Mouse (Mus musculus): ENCODE results near the gene Fbxo36. TPM values are rescaled to one million over a fixed set of nuclear protein-coding genes. Genes with fewer than 3 reads are reported as not detected.

The Fbxo36 gene
- total RNA-seq, 2 experiments from 2014 or later: 12.3 to 16.5 TPM

- no peak for DNase-seq
These were observed 16.1 kb downstream of the Fbxo36 start for GRCm38 (mm10) chr1:84855756-84856155.

DNA sequence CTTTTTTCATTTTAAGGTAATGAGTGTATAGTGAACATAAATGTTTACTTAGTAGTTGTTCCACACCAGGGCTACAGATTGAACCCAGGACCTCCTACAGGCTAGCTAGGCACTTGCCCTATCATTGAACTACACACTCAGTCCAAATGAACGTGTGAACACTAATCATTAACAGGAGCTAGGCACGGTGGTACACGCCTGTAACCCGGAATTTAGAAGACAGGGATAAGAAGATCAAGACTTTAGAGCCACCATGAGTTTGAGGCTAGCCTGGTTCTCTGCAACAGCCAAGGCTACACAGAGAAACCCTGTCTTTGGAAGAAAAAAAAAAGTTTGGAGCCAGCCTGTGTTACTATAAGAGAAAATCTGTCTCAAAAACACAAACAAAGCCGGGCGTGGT is 20.0 kb downstream of the Fbxo36 start:
- DNase-seq: no peak

GRCm38 (mm10) chr1:84860360-84861254 is 21.0 kb downstream of the Fbxo36 start:
- no peak for DNase-seq

DNA sequence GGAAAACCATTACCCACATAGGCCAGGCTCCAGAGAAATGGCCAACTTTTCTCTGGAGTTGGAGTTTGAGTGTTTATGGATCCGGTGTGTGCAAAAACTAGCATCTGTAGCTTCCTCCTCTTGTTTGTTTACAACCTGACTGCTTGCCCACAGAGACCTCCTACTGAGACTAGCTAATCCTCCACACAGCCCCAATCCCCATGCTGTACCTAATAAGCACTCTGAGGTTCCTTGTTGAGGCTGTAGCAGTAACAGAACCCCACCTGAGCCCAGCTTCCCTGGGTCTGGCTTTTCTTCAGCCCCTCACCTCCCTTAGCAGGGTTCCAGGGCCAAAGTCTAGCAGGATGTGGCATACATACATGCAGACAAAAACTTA is 21.6 kb downstream of the Fbxo36 start:
- DNase-seq: no peak

DNA sequence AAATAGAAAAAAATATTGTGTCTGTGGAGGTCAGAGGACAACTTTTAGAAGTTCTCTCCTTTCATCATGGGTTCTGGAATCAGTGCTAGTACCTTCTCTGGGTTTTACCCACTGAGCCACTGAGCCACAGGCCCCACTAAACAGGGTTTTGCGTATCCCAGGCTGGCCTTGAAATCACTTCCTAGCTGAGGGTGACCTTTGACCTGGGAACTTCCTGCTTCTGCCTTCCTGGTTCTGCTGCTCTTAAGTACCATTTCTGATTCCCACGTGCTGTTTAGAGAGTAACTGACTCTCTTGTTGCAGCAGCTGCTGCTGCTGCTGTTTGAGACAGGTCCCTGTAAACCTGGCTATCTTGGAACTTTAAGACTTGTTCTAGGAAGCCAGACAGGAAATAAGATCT is 25.0 kb downstream of the Fbxo36 start:
- DNase-seq: no peak

DNA sequence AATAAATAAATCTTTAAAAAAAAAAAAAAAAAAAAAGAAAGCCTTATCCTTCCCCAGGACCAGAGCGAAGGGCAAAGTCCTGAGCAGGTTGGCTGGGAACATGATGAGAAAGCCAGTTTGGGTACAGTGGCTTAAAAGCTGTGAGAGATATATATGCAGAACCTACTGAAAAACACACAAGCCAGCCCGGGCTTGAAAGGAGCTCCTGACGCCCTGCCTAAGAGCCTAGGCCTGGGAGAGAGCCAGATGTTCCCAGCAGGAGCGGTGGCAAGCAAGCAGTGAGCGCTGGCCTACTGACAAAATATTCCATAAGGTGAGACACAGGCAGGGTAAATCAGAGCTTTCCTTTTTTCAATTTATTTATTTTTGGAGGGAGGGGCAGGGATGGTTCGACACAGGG is 26.6 kb downstream of the Fbxo36 start:
- no peak for DNase-seq

GRCm38 (mm10) chr1:84866706-84867230 is 27.1 kb downstream of the Fbxo36 start:
- no peak for DNase-seq

DNA sequence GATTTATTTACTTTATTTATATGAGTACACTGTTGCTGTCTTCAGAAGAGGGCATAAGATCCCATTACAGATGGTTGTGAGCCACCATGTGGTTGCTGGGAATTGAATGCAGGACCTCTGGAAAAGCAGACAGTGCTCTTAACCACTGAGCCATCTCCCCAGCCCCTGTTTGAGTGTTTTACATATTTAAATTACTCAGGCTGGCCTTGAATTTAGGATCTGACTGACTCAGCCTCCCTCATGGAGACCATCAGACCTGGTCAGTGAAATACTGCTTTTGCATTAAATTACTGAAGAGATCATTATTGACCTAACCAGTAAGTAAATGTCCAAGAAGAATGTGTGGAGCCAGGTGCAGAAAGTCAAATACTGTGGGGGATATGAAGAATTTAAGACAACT is 28.7 kb downstream of the Fbxo36 start:
- no peak for DNase-seq

DNA sequence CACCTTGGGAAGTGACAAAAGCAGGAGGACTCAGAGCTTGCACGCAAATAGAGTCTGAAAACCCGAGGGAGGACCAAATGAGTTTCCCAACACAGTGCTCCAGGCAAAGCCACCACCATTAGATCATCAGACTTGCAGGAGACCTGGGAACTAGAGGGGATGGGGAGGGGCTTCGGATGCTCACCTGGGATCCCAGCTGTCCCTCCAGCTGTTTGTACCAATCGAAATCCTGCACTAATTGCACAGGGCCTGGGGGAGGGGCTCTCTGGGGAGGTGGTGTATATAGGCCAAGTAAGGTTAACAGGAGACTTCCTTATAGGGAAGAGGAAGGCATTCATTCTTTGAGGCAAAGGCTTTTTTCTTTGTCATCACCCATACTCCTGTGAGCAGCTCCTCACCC is 29.2 kb downstream of the Fbxo36 start:
- no peak for DNase-seq

- no peak for DNase-seq
These were observed 29.9 kb downstream of the Fbxo36 start for GRCm38 (mm10) chr1:84869498-84869897.

DNA sequence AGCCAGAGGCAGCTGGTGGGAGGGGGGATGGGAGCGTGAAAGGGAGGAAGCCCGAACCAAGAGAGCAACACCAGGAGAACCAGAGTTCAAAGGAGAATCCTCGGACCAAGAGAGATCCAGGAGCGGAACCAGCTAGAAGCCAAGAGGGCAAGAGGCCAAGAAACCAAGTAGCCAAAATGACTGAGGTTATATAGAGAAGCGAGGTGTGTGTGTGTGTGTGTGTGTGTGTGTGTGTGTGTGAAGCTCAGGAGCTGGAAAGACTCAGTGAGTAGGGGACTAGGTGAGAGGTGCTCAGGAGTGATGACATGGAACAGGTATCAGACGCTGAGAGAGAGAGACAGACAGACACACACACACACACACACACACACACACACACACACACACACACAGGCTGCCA is 31.5 kb downstream of the Fbxo36 start:
- no peak for DNase-seq

DNA sequence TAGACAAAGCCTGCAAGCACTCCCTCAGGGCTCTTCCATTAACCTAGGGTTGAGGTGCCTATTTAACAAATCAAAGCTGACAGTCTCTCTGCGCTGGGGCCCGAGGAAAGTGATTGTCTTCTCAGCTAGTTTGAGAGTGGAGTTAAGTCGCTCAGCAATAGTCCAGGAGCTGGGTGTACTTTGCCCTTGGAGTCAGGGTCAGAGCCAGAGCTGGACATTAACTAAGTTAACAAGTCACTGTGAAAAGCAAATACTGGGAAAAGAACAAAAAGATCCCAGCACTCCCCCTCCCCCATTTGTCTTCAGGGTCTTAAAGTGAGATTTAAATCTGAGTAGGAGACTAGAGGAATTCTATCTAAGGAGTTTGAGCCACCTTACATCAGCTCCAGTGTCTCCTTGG is 32.5 kb downstream of the Fbxo36 start:
- DNase-seq: no peak

- no peak for DNase-seq
These were observed 33.3 kb downstream of the Fbxo36 start for GRCm38 (mm10) chr1:84872939-84873338.

GRCm38 (mm10) chr1:84877590-84877989 is 37.9 kb downstream of the Fbxo36 start:
- no peak for DNase-seq

- no peak for DNase-seq
These were observed 40.0 kb downstream of the Fbxo36 start for GRCm38 (mm10) chr1:84879571-84880120.

DNA sequence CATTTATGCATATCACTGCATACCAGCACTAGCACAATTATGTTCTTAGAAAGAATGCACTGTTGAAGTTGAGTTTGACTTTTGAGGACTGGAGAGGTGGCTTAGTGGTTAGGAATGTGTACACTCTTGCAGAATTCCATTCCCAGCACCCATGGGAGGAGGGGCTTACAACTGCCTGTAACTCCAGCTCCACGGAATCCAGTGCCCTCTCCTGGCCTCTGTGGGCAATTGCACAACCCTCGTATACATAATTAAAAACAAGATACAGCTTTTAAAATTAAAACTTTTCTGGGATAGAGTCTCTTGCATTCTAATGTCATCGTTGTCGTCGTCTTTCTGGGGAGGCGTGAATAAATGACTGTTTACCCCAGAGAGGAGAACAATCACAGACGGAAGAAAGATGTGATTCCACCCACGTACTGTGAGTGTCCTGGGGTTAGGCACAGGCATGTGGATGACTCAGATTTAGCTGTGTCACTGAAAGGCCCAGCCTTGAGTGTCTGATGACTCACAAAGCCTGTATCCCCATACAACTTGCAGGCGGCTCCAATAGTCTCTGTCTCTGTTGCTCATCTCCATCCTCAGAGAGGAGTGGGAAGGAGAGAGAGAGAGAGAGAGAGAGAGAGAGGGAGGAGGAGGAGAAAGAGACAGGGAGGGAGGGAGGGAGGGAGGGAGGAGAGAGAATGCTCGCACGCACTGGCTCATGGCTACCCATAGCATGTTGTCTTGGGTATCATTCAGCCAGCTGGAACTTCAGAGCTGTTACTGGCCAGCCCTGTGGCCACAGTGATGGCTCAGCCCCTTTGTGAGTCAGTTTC is 41.8 kb downstream of the Fbxo36 start:
- peak; percentile 64 to 71 for DNase-seq

DNA sequence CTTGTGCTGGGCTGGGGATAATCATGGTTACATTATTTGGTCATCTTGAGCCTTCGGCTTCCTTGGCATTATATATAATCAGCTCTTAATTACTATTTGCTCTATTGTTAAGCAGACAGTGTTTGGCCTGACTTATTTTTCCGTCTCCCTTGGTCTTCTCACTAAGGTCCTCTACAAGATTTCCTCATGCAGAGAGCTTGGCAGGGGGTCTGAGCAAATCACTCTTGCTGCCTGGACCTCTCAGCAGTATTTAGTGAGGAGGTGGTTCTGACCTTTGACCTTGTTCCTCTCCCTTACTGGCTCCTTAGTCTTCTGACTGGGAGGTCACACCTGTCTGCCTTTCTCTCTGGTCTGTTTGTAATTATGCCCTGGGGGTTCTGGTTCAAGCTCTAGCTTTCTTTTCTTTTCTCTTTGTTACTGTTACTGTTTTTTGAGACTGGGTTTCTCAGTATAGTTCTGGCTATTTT is 42.5 kb downstream of the Fbxo36 start:
- DNase-seq: no peak

DNA sequence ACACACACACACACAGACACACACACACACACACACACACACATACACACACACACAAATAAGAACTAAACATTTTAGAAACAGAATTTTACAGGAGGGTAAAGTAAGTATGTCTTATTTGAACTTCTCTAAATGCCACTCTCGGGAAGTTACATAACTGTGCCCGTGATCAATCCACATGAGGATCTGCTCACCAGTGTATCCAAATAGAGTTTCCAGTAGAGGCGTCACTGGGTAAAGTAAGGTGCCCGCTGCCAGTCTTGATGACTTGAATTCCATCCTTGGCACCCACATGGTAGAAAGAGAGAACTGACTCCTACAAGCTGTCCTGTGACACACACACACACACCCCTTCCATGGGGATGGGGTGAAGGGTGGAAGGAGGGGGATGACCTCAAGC is 43.3 kb downstream of the Fbxo36 start:
- no peak for DNase-seq

GRCm38 (mm10) chr1:84883889-84884288 is 44.2 kb downstream of the Fbxo36 start:
- no peak for DNase-seq

GRCm38 (mm10) chr1:84885174-84885573 is 45.5 kb downstream of the Fbxo36 start:
- DNase-seq: no peak

- no peak for DNase-seq
These were observed 46.3 kb downstream of the Fbxo36 start for GRCm38 (mm10) chr1:84885921-84886320.

- no peak for DNase-seq
These were observed 49.8 kb downstream of the Fbxo36 start for GRCm38 (mm10) chr1:84889330-84890004.
